Mouse (Mus musculus): Measurements from ENCODE around the gene Hmcn2.

The Hmcn2 gene

GRCm38 (mm10) chr2:31502616-31503522, 188.7 kb downstream of the Hmcn2 start:
- in situ Hi-C loops (cut with MboI, MseI): no loop called here

GRCm38 (mm10) chr2:31505472-31505871, 191.3 kb downstream of the Hmcn2 start:
- in situ Hi-C loops (cut with MboI, MseI): no loop called here

- in situ Hi-C loops (cut with MboI, MseI): no loop called here
Observed at GRCm38 (mm10) chr2:31508851-31509250, 194.6 kb downstream of the Hmcn2 start.
